Mouse (Mus musculus): ENCODE data around the gene Rassf3.

Rassf3 gene

DNA sequence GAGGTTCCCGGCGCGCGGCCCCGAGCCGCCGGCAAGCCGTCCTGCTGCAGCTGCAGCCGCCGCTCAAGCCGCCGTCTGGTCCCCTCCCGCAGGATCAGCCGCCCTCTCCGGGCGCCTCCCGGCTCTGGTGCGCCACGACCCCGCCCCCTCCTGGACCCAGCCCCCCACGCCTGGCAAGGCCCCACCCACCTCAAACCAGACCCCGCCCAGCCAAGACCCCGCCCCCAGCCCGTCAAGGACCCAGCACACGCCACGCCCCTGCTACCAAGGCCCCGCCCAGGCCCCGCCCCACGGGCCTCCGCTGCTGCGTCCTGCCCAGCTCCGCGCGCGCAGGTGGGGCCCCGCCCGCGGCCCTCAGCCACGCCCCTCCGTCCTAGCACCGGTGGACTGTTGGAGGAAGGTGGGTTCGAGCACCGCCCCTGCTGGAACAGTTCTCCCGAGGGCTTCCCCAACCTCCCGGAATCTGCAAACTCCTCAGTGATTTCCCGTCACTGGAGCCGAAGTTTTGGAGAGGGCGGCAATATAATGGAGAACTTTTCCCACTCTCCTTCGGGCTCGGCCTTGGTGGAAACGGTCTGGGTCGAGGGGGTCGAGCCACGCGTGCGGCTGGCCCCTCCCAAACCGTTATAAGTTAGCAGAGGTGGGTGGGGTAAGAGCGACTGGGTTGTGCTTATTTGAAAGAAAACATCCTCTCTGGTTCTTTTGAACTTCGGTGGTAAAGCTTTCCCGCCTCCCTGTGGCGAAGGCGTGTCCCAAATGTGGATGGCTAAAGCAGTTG lies at the start of gene Rassf3:
Rassf3 (minus strand) TSS at position 158 of the 778 bp plus-strand sequence.
- peak; percentile 55 to 69 for DNase-seq (ENCODE audit: low spot score in 2 of 2)

DNA sequence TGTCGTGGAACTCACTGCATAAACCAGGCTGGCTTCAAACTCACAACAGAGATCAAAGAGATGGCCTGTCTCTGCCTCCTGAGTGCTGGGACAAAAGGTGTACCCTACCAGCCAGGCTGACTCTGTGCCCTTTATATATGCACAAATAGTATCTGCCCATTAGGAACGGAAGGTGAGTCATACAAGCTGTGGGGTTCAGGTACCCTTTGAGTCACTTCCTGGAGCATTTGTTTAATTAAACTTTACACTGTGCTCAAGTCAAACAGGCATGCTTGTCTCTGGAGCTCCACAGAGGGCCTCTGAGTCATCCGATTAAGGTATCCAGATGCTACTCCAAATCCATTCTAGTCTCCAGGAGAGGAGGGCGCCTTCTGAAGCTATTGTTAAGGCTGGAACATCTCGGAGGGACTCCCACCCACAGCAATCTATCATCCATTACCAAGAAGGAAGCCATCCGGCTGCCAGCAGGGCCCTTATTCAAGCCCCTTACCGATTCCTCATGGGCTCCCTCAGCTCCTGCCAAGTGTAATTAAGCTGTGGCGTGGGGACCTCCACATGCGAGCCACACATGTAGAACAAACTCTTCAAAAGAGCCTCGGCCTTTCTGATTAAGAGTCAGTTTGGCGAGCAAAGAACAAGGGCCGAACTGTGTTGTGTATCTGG lies 44.9 kb upstream of the Rassf3 start:
- DNase-seq (ENCODE audit: low spot score in 2 of 2): no peak

DNA sequence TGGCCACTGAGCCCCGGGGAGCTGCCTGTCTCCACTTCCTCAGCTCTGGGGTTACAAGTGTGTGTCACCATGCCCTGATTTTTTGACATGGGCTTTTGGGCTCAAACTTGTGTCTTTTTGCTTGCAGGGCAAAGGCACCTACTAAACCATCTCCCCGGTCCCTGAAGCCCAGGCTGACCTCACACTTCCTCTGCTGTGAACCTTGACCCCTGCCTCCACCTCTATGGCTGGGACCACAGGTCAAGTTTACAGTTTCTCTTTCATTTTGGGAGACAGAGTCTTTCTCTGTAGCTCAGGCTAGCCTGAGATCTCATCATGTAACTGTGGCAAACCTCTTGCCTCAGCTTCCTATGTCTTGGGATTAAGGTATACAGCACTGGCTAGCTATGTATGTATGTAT lies 43.6 kb upstream of the Rassf3 start:
- DNase-seq (ENCODE audit: low spot score in 2 of 2): no peak

DNA sequence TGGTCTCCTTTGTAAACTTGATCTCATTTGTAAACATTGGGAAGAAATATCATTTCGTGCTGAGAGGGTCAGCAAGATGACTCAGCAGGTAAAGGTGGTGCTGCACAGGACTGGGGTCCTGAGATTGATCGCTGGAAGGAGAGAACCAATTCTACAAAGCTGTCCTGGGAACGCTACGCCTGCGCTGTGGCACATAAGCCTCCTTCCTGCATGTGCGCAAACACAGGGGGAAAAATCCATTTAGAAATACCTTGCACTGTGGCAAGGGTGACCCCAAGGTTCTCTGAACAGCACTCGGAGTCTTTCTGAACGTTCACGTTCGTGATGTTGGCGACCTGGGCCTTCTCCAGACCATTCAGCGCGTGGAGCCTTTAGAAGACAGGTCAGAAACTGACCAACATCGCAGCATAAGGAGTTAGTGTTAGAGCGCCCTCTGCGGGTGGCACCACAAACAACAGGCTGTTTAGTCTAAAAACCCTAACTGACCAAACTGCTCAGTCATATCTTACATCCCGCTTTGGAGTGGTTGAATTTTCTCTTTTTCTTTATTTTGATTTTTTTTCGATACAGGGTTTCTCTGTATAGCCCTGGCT lies 40.0 kb upstream of the Rassf3 start:
- peak; percentile 80 to 83 for DNase-seq (ENCODE audit: low spot score in 2 of 2)

DNA sequence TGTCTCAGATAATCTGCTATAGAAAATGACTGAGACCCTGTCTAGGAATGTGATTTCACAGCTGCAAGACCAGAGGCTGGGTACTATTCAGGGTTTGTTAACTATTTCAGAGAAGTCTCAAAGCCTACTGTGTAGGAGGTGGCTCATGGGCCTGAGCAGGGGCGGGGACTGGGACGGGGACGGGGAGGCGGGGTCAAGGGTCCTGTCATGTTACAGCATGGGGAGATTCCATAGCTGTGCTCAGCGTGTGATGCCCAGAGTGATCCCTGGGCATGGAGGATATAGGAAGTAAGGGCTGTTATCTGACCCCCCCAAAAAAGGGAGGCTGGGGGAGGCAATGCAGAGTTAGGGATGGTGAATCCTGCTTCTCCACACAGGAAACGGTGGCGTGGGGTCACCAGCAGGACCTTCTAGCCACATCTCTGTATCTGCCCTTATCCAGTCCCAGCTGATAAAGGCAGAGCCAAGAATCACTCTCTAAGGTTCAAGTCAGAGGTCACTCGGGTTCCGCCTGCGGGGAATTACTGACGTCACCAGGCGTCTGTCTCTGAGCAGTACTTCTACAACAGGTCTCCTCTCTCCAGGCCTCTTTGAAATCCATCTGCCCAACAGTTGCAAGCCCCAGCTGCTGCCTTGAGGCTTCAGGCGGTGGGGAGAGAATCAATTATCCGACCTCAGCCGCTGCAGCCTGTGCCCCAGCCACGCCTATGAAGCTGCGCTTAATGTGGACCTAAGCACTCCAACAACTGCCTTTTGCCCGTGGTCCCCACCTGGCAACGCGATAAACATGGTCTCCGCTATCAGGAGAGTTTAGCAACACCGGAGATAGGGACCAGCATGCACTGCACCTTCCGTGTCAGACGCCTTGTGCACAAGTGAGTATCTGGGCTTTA lies 33.9 kb upstream of the Rassf3 start:
- DNase-seq (ENCODE audit: low spot score in 2 of 2): no peak

DNA sequence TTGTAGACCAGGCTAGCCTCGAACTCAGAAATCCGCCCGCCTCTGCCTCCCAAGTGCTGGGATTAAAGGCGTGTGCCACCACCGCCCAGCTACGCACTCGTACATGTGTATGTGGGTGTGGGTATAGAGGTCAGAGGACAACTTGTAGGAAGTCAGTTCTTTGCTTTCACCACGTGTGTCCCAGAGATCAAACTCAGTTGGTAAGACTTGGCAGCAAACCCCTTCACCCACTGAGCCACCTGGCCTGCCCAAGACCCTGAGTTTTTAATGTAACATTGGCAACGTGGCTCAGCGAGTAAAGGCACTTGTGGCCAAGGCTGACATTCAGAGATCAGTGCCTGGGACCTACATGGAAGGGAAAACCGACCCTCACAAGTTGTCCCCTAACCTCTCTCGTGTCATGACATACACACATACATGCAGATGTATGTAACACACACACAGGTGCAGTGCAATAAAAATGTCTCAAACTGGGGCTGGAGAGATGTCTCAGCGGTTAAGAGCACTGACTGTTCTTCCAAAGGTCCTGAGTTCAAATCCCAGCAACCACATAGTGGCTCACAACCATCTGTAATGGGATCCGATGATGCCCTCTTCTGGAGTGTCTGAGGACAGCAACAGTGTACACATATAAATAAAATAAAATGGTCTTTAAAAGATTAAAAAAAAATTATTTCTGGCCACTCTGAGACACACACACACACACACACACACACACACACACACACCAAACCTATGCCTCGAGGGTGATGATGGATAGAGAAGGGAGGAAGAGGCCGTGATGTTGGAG lies 31.8 kb upstream of the Rassf3 start:
- DNase-seq (ENCODE audit: low spot score in 2 of 2): no peak

DNA sequence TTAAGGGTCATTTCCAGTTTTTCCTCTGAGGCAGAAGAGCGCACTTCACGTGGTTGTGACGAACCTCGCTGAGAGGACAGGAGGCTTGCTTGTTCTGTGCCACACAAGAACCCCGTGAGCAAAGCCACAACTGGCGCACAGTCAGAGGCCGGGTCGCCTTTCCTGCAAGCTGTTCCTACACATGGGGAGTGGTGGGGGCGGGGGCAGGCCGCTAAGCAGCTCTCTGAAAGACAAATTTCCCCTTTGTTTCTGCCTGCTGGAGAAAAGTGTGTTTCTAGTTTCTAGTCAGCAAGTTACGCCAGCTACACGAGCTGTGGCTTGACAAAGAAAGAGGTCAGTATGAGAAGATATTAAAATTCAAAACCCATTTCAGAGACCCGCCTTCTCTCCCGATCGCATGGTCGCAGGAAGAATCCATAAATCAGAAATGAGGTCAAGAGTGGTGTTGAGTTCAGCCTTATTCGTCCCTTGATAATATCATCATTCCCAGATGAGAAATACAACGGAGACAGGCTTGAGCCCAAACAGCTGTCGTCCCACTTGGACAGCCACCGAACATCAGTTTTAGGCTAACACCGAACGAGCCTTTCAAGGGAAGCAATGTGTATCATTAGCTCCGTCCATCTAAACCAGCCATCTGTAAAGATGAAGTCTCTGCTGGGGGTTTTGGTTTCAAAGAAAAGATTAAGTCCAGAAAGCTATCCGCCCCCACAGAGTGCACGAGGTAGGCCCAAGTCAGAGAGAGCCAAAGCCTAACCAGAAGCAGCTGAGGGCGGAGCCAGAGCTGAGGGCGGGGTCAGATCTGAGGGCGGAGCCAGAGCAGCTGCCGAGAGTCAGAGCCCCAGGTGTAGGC lies 30.8 kb upstream of the Rassf3 start:
- no peak for DNase-seq (ENCODE audit: low spot score in 2 of 2)

DNA sequence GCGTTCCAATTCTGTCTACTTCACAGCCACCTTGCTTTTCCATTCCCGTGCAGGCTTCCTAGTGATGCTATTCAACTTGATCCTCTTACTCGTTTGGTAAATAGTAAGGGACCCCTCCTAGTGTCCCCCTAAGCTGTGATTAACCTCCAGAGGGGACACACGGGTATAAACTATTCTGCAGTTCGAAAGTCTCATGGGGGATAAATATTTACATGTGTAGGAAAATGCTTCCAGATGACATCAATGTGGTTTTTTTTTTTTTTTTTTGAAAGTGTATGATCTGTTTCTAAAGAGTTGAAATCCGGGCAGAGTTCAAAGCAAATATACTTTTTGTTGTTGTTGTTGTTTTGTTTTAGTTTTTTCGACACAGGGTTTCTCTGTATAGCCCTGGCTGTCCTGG lies 29.8 kb upstream of the Rassf3 start:
- DNase-seq (ENCODE audit: low spot score in 2 of 2): no peak

DNA sequence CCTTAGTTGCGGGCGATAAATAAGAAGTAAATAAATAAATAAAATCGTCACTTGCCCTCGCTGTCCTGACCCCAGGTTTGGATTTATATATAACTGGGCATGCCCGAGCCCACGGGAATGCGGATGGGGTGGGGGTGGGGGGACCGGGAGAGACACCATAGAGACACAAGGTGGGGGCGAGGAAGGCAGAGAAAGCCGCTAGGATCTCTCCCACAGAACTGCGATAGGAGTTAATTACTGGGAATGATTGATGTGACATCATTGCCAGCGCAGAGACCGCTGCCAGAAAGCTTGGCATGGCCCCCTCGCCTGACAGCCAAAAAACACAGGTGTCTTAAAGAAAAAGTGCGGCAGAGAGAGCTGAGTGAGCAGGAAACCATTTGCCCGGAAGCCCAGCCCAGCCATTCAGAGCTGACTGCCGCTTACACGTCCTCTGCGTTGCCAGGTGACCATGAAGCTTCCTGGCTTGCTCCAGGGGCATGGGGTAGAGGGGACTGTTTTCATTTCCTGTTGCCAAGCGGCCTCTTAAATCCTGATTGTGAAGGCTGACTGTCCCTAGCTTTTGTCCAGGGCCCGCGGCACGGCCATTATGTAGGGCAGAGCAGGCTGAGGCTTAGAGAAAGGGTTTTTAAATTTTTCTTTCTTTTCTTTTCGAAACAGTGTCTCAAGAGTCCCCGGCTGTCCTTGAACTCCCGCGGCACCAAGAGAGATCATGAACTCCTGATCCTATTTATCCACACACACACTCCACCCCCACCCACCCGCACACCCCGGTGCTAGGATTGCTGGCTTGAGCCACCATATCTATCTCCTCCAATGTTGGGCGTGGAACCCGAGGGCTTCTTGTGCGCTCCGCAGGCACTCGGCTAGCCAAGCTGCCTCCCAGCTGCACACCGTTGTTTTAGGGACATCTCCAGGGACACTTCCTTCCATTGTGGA lies 29.1 kb upstream of the Rassf3 start:
- DNase-seq (ENCODE audit: low spot score in 2 of 2): peak; percentile 43 to 60

DNA sequence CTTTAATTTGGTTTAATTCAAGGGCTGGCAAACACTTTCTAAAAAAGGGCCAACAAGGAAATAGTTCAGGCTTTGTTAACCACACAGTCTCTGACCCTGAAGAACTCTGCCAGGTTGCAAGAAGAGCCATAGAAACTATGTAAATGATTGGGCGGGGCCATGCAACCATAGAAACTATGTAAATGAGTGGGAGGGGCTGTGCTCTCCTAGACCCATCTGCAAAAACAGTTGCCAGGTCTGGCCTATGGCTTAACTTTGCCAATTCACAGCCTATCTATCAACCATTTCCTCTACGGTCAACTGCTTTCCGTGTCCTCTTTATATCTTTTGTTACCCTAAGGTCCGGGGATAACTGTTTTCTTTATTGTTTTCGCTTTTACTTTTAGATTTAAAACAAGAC lies 25.0 kb upstream of the Rassf3 start:
- no peak for DNase-seq (ENCODE audit: low spot score in 2 of 2)

DNA sequence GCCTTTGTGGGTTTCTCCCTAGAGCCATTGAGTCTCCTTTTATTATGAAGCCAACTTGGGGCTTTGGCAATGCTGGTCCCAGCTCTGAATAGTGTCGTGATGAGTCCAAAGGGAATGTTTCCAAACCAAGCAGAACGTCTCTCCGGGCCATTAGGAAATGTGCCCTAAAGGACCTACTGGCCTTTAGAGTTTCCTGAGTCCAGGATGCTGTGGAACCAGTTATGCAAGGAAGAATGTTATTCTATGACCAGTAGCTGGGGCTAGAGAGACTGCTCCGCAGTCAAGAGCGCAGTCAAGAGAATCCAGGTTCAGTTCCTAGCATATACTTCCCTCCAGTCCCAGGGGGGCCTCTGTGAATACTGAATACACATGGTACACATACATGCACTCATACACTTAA lies 23.9 kb upstream of the Rassf3 start:
- no peak for DNase-seq (ENCODE audit: low spot score in 2 of 2)

DNA sequence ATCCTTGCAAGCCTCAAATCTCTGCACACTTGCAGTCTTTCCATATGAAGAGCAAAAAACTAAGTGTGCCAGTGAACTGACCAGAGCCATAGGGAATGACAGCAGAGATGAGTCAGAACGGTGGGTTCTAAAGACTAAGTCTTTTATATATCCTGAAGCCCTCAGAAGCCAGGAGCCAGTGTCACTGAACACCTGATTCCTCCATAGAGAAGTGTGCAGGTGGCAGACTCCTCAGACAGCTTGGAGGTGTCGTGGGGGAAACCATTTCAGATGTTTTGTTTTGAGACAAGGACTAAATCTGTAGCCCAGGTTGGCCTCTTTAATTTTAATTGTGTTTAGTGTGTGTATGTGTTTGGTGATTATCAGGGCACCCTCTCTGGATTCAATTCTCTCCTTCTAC lies 22.9 kb upstream of the Rassf3 start:
- no peak for DNase-seq (ENCODE audit: low spot score in 2 of 2)

DNA sequence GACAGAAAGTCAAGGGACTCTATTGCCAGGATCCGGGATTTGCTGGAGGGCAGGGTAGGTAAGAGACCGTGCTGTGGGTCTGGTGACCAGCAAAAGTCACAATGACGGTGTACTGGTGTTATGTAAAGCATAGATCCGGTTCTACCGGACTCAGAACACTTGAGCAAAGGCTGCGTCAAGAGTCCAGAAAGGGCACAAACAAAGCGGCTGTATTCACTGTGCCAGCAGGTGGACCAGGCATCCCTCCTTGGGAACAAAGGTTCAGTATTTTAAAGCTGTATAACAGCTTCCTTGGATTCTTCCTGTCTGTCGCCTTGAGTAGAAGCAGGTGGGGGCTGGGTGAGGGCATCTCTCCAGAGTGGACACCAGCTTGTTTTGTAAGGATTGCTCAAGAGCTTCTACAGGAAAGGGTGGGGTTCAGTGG lies 22.3 kb upstream of the Rassf3 start:
- no peak for DNase-seq (ENCODE audit: low spot score in 2 of 2)

DNA sequence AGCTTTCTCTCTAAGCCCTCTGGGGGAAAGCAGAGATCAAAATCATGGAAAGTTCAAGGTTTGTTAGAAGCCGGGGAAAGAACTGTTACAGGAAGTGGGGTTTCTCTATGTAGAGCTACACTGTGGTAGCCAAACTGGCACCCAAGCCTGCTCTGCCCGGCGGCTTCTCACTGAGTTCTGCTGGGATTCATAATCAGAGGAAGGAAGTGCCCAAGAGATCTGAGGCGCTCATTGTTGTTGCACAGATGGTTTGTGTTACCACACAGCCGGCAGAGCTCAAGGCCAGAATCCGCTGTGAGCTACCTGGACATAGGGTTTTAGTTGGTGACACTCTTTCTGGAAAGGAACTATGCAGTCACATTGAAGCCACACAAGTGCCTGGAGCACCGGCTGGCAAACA lies 21.8 kb upstream of the Rassf3 start:
- DNase-seq (ENCODE audit: low spot score in 2 of 2): no peak

DNA sequence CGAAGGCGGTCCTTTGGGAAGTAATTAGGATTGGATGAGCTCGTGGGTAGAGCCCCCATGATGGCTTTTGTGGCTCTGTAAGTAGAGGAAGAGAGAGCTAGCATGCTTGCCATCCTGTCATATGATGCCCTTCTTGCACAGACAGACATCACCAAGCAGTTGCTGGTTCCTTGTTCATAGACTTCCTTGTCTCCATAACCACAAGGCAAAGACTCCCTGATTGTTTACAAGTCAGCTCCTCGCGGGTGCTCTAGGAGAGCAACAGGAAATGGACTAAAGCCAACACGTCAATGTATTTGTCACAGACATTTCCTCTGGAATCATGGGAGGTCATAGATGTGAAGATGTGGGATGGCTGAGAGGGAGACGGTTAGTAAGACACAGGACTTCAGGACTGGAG lies 20.5 kb upstream of the Rassf3 start:
- no peak for DNase-seq (ENCODE audit: low spot score in 2 of 2)

DNA sequence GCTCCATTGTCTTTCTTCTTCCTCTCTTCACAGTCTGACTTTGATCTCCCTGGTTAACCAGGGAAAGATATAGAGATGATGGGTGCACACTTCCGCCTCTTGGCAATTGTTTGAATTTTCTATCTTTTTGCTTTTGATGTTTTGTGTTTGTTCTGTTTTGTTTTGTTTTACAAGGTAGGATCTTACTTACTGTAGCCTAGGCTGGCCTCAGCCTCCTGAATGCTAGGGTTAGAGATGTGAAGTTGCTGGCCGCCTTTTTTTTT lies 17.9 kb upstream of the Rassf3 start:
- DNase-seq (ENCODE audit: low spot score in 2 of 2): no peak

DNA sequence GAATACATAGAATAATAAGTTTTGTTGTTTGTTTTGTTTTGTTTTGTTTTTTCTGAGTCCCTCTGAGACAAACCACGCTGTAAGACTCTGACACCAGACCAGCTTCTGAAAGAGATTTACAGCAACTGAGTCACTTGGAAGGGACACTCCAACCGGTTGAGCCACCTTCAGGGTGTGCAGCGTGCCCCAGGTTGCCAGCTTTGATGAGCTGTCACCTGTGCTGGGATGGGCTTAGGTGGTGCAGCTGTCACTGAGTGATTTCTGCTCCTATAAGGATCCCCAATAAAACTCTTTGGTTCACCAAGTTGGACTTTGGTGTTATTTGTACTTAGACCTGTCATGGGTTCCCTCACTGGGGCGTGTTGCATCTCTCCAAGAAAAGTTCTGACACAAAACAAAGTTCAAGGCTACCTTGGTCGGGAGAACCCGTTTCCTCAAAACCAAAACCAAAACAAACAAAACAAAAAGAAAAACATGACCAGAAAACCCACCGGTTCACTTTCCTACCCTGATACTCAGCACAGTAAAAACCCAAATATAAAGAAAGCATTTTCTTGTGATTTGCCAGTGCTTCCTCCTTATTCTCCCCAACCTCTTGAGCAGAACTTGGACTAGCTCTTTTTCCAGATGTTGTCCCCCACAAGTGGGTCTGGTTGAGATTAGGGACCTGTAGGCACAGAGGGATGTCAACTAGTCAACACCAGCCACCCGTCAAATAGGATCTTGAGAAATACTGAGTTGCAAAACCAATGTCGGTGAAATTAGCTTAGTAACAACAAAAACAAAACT lies 17.4 kb upstream of the Rassf3 start:
- DNase-seq (ENCODE audit: low spot score in 2 of 2): no peak

DNA sequence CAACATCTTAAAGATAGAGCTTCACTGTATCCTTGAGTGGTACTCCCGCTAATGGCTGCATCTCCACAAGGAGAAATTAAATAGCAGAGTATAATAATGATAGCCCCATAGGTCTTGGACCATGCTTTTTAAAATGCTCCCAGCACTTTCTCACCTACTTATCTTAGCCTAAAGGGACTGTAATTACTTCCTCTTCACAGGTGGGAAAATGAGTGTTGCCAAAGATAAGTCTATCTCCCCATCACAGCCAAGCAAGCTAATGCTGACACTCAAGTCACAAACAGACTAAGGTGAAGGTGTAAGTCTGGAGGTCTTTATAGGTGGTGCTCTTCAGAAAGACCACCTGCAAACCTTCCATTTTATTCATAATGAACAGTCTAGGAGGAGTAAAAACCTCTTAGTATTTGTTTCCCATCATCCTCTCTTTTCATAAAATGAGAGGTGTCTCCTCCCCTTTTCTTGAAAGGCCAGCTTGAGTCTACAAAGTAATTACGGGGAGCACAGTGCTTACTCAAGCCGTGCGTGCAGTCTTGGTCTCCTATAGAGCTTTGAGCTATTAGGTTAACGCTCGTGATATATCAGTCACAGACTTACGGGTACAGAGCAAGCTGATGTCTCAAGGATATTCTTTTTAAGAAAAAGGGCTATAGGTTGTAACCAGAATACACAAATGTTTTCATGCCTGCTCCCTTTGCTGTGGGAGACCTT lies 16.6 kb upstream of the Rassf3 start:
- no peak for DNase-seq (ENCODE audit: low spot score in 2 of 2)

All from frontal cortex, postnatal 25 days (tissue).